ENCODE assay signal across 8 mouse cellular contexts in the genomic region with DNA sequence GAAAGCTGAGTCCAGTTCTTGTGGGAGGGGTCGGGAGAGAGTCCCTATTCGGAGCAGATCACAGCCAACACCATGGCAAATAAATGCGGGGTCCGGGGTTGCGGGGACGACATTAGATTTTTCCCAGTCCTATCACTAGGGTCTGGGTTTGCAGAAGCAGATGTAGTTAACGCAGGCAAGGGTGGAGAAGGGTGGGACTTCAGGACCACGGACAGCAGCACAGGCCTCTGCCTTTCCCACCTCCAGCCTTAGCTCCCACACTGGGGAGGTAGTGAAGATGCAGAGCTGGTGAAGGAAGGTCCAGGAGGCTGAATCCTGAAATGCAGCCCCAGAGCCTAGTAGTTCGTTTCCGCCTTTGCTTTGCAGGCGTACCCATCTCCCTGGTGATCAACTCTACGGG. TPM values are rescaled to one million over a fixed set of nuclear protein-coding genes. Genes with fewer than 3 reads are reported as not detected.
DNase-seq lines count a peak whose midpoint lies in the region; ATAC-seq lines count a peak whose summit lies in the region.

No protein-coding gene starts in this region.

- no peak overlapping the region for H3K27ac ChIP-seq in forebrain, embryonic 10.5 days
- no peak overlapping the region for H3K27ac ChIP-seq in forebrain, embryonic 12.5 days
- no peak overlapping the region for H3K27ac ChIP-seq in limb, embryonic 13.5 days
- no peak overlapping the region for H3K27ac ChIP-seq in forebrain, embryonic 13.5 days

- DNase-seq in forebrain, embryonic 10.5 days (ENCODE audit: extremely low spot score, low spot score): peak; percentile 47
- DNase-seq in urinary bladder, postnatal 14 days (ENCODE audit: low spot score): peak; percentile 48
- no peak for DNase-seq in urinary bladder, adult 2 months (ENCODE audit: low spot score)
- DNase-seq in testis, postnatal 14 days (ENCODE audit: low spot score): peak; percentile 47
- no peak for DNase-seq in left cerebral cortex, postnatal 4 days

- H3K9me3 ChIP-seq in forebrain, embryonic 10.5 days: peaks cover 3% of the 10 kb centered on the region; the same call in 1 of the 2 replicates
- H3K9me3 ChIP-seq in forebrain, embryonic 12.5 days: no peaks in the 10 kb centered on the region
- no peaks in the 10 kb centered on the region for H3K9me3 ChIP-seq in limb, embryonic 13.5 days
- H3K9me3 ChIP-seq in forebrain, embryonic 13.5 days (replicated peaks): no peaks in the 10 kb centered on the region

- no peak overlapping the region for H3K4me3 ChIP-seq in forebrain, embryonic 10.5 days
- H3K4me3 ChIP-seq in forebrain, embryonic 12.5 days (replicated peaks): no peak overlapping the region
- H3K4me3 ChIP-seq in limb, embryonic 13.5 days: no peak overlapping the region
- H3K4me3 ChIP-seq in forebrain, embryonic 13.5 days: no peak overlapping the region

- no peak overlapping the region for H3K4me2 ChIP-seq in forebrain, embryonic 12.5 days
- H3K4me2 ChIP-seq in limb, embryonic 13.5 days (replicated peaks): no peak overlapping the region
- H3K4me2 ChIP-seq in forebrain, embryonic 13.5 days: no peak overlapping the region

- no peaks in the 10 kb centered on the region for H3K27me3 ChIP-seq in forebrain, embryonic 10.5 days (ENCODE audit: poor library complexity, severe bottlenecking)
- H3K27me3 ChIP-seq in forebrain, embryonic 12.5 days: 0 out of 2 replicates have a peak, but pooled peaks cover 7% of the 10 kb centered on the region
- H3K27me3 ChIP-seq in limb, embryonic 13.5 days: peaks cover 3% of the 10 kb centered on the region; the same call in 1 of the 2 replicates
- no peaks in the 10 kb centered on the region; the same call in 1 of the 2 replicates for H3K27me3 ChIP-seq in forebrain, embryonic 13.5 days

- no peaks in the 10 kb centered on the region for H3K36me3 ChIP-seq in forebrain, embryonic 10.5 days (replicated peaks)
- H3K36me3 ChIP-seq in forebrain, embryonic 12.5 days (replicated peaks): no peaks in the 10 kb centered on the region
- no peaks in the 10 kb centered on the region for H3K36me3 ChIP-seq in limb, embryonic 13.5 days
- H3K36me3 ChIP-seq in forebrain, embryonic 13.5 days (ENCODE audit: poor library complexity, severe bottlenecking): no peaks in the 10 kb centered on the region

- 39% methylated on average over 12 of the region's 12 CpGs for WGBS in forebrain, embryonic 10.5 days
- 37% methylated on average over 12 of the region's 12 CpGs for WGBS in forebrain, embryonic 12.5 days
- WGBS in limb, embryonic 13.5 days: 34% methylated on average over 12 of the region's 12 CpGs
- WGBS in forebrain, embryonic 13.5 days: 41% methylated on average over 12 of the region's 12 CpGs

- no peak for ATAC-seq in forebrain, embryonic 12.5 days (ENCODE audit: low FRiP score)
- peak; percentile 71; the same call in 1 of the 2 replicates for ATAC-seq in limb, embryonic 13.5 days (ENCODE audit: low FRiP score, low read depth)
- ATAC-seq in forebrain, embryonic 13.5 days: no peak

- intact Hi-C loops in left cerebral cortex, postnatal 4 days (cut with DNase I): no loop called here

- no peak overlapping the region for H3K9ac ChIP-seq in forebrain, embryonic 12.5 days
- no peak overlapping the region for H3K9ac ChIP-seq in limb, embryonic 13.5 days
- H3K9ac ChIP-seq in forebrain, embryonic 13.5 days: no peak overlapping the region

- peaks cover 5% of the 10 kb centered on the region; the same call in 1 of the 2 replicates for H3K4me1 ChIP-seq in forebrain, embryonic 10.5 days
- H3K4me1 ChIP-seq in forebrain, embryonic 12.5 days: no peaks in the 10 kb centered on the region
- H3K4me1 ChIP-seq in limb, embryonic 13.5 days: no peaks in the 10 kb centered on the region
- H3K4me1 ChIP-seq in forebrain, embryonic 13.5 days: 0 out of 2 replicates have a peak, but pooled peaks cover 5% of the 10 kb centered on the region

RNA-seq across cellular contexts. Expression of a gene that starts 31.9 kb away (rescaled TPM):
- 0.22 TPM in 1 of 2 replicates, not detected in the other for polyA plus RNA-seq in forebrain, embryonic 10.5 days (2016; fragmentation: Nextera tagmentation; extraction: Ambion mirVana)
- 0.08 and 0.09 TPM in 2 replicates for polyA plus RNA-seq in forebrain, embryonic 12.5 days (2016; fragmentation: Nextera tagmentation; extraction: Ambion mirVana)
- polyA plus RNA-seq in urinary bladder, adult 2 months (2012; rRNA removed): 45.4 and 53.8 TPM in 2 replicates
- polyA plus RNA-seq in limb, embryonic 13.5 days (2015; fragmentation: Nextera tagmentation; extraction: Ambion mirVana): 0.03 and 0.06 TPM in 2 replicates
- under 1 TPM; 0.42 to 0.72 TPM for total RNA-seq in left cerebral cortex, postnatal 4 days (2021)
- 0.06 and 0.16 TPM in 2 replicates for polyA plus RNA-seq in forebrain, embryonic 13.5 days (2015; fragmentation: Nextera tagmentation; extraction: Ambion mirVana)

Comparison
In these comparisons a context has a peak if more than half of its experiments do, and no peak if none do; other contexts are left out.
1. DNase-seq: peak in forebrain, embryonic 10.5 days (single experiment), urinary bladder, postnatal 14 days (single experiment) and testis, postnatal 14 days (single experiment); none in urinary bladder, adult 2 months (single experiment) and left cerebral cortex, postnatal 4 days (single experiment).
2. RNA of a gene that starts 31.9 kb away (polyA plus RNA-seq): 45.4 to 53.8 TPM in urinary bladder, adult 2 months; 0.08 to 0.09 TPM in forebrain, embryonic 12.5 days, 0.06 to 0.16 TPM in forebrain, embryonic 13.5 days, 0.03 to 0.06 TPM in limb, embryonic 13.5 days and 0.22 TPM in forebrain, embryonic 10.5 days; every median in the first group is over 10 times any median in the second.